Mouse (Mus musculus): Measurements from ENCODE around the gene Snrnp27. TPM values are rescaled to one million over a fixed set of nuclear protein-coding genes. Genes with fewer than 3 reads are reported as not detected.

The Snrnp27 gene
- 46.9 and 52.6 TPM in 2 replicates for polyA plus RNA-seq (2012; rRNA removed)

DNA sequence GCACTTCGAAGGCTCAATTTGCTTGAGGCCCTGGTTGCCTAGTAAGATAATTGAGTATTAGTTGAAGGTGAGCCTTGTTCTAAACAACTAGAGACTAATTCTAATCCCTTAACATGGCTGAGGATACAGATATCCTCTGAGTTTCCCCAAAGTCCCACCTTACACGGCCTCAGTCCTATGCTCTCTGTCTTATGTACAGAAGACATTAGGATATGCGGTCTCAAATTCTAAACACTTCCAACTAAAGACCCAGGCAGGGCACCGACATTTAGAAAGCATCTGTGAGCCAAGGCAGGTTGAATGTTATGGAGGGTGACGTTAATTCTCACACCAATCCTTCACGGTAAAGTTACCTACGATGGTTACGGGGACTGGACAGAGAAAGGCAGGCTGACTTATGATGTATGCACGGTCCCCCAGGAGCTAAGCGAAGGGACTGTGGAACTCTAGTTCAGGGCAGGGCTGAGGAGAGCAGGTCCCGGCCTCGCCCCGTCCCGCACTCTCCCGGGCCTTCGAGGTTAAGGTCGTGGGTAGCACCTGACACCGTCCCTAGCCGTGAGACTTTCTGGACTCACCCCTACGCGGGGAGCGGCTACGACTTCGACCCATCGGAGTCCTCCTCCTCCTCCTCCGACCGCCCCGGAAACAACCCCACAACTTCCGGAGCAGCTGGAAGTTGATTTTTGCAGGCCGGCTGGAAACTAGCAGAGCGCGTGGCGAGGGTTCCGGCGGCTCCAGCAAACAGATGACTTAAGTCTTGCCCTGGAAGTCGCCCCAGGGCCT, at the start of gene Snrnp27:
Snrnp27 (minus strand) TSS at position 651 of the 783 bp plus-strand sequence.
- peak; percentile 98 for DNase-seq (ENCODE audit: low read depth)
- TF ChIP-seq CTCF (IDR thresholded peaks at IDR 0.05; ENCODE audit: borderline replicate concordance, extremely low read depth, insufficient read depth, insufficient read length) = no peak
- TF ChIP-seq POLR2A (IDR thresholded peaks at IDR 0.05; ENCODE audit: borderline replicate concordance, extremely low read depth, insufficient read depth, insufficient read length, poor library complexity, severe bottlenecking) = peak; percentile 60; the same call in 1 of the 2 replicates

DNA sequence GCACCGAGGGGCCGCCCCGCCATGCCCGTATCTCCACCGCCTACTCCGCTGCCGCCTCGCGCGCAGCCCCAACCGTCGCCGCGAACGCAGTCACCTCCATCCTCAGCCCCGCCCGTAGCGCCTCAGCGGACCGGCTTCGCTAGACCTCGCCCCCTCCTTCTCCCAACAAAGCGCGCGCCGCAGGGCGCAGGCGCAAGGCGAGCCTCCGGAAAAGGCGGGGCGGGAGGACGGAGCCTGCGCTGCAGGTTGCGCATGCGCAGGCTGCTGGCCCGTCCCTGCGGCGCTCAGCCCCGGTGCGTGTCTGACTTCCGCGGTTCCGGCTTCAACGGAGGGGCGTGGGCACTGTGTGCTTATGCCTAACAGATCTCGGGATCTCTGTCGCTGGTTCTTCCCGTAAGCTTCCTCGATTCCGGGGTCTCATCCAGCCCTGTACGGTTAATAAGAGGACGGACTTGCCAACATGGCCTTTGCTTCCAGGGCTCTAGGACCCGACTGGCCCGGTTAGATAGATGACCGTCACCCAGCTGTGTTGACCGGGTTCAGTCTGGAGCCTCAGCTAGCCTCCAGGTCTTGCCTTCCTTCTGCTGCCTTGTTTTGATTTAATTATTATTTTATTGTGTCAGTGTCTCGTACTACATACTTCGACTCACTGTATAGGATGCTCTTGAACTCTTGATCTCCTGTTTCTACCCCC, 49.0 kb upstream of the Snrnp27 start, which contains the start of gene Gmcl1:
Gmcl1 (minus strand) TSS at position 201 of the 694 bp plus-strand sequence.
- DNase-seq (ENCODE audit: low read depth) = peak; percentile 98
- no peak for TF ChIP-seq CTCF (IDR thresholded peaks at IDR 0.05; ENCODE audit: borderline replicate concordance, extremely low read depth, insufficient read depth, insufficient read length)
- TF ChIP-seq POLR2A (IDR thresholded peaks at IDR 0.05; ENCODE audit: borderline replicate concordance, extremely low read depth, insufficient read depth, insufficient read length, poor library complexity, severe bottlenecking) = peak; percentile 83

DNA sequence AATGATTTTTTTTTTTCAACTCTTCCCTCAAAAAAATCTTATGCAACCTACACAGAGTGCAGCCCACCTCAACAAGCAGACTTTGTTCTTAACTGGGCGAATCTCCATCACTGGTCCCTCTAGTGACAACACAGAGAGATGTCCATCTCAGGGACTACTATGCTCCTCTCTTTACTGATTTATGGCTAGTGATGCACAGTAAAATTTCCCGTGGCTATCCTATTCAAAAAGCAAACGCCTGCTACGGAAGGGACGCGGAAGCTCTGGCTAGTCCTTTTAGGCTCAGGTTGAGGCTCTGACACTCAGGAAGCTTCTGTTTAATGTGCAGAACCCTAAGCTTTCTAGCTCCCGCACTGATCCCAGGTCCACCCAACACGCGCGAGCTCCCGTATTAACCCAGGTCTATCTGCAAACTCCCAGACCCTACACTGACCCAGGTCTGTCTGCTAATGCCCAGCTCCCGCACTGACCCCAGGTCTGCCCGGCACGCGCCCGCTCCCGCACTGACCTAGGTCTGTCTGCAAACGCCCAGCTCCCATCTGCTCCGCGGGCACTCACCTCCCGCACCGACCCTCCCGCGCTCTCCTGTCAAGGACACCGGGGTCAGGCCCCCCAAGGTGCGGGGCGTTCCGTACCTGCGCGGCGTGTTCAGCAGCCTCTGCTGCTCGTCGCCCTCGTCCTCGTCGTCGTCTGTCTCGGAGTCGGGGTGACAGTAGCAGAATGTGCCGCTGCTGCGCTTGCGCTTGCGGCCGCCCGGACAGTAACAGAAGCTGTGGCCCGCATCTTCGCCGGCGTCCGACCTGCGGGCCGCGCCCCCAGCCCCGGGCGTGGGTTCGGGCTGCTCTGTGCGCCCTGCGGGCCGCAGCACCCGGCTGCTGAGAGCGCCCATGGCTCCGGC, 48.2 kb upstream of the Snrnp27 start:
- peak; percentile 42 for DNase-seq (ENCODE audit: low read depth)

DNA sequence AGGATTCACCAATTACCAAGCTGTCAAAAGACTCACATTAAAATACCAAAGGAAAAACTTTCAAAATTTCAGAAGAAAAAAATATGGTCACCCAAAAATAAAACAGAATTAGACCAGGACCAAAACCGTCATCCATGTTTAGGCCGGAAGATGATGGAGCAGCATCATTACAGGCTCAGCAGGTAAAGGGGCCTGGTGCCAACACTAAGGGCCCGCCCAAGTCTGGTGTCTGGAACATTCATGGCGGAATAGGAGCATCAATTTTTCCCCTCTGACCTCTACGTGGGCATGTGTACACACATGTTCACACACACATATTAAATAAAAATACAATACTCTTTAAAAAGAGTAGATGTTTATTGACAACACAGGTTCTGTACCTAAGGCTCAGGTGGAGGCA, 44.4 kb upstream of the Snrnp27 start:
- TF ChIP-seq POLR2A (IDR thresholded peaks at IDR 0.05; ENCODE audit: borderline replicate concordance, extremely low read depth, insufficient read depth, insufficient read length, poor library complexity, severe bottlenecking) (no peak), CTCF (IDR thresholded peaks at IDR 0.05; ENCODE audit: borderline replicate concordance, extremely low read depth, insufficient read depth, insufficient read length) (no peak)
- no peak for DNase-seq (ENCODE audit: low read depth)

More for the DNA sequence above, 48.2 kb upstream of the Snrnp27 start:
- TF ChIP-seq POLR2A (IDR thresholded peaks at IDR 0.05; ENCODE audit: borderline replicate concordance, extremely low read depth, insufficient read depth, insufficient read length, poor library complexity, severe bottlenecking) = no peak
- TF ChIP-seq CTCF (IDR thresholded peaks at IDR 0.05; ENCODE audit: borderline replicate concordance, extremely low read depth, insufficient read depth, insufficient read length) = no peak

DNA sequence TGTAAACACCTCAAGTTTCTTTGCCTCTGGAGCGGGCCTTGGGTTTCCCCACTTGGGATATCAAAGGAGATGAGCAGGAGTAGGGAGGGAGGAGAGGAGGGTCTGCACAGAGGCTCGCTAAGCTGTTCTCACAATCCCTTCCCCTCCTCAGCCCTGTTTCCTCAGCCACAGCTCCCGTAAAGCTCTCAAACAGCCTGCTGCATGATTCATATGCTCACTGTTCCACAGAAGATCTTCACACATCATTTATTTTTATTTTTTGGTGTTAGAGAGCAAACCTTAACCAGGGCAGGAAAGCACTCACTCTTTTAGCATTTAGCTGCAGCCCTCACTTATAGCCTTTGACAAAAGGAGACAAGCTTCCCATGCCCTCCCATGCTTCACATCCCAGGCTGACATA, 37.7 kb upstream of the Snrnp27 start:
- no peak for TF ChIP-seq POLR2A (IDR thresholded peaks at IDR 0.05; ENCODE audit: borderline replicate concordance, extremely low read depth, insufficient read depth, insufficient read length, poor library complexity, severe bottlenecking)
- TF ChIP-seq CTCF (IDR thresholded peaks at IDR 0.05; ENCODE audit: borderline replicate concordance, extremely low read depth, insufficient read depth, insufficient read length) = no peak
- no peak for DNase-seq (ENCODE audit: low read depth)

DNA sequence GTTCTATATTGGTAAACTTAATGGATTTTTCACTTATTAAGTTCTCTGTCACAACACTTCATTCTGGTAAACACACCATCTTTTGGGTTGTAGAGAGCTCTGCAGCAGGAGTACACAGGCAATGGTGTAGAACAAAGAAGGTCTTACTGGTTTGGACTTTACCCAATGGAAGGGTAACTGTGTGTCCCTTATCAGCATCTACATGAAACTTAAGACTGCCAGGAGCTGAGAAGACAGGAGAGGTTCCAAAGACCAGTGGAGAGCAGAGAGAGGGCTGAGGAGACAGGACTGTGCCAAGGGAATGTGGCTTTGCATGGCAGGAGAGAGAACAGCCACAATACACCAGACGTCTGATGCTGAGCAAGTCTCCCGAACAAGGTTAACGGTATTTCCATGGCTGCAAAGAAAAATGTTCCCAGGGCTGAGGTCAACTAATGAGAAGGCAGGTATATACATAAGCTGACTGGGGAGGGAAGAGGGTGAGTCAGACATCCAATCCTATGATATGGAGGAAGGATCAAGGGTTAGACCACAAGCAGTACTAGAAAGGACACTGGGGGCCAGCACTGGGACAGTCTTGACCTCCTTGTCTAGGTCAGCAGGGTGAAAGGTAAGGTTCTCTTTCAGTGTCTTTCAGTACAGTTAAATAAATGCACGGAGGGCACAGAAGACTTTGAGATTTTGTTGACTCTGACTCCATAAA, 23.9 kb upstream of the Snrnp27 start:
- TF ChIP-seq CTCF (IDR thresholded peaks at IDR 0.05; ENCODE audit: borderline replicate concordance, extremely low read depth, insufficient read depth, insufficient read length) (no peak), POLR2A (IDR thresholded peaks at IDR 0.05; ENCODE audit: borderline replicate concordance, extremely low read depth, insufficient read depth, insufficient read length, poor library complexity, severe bottlenecking) (no peak)
- DNase-seq (ENCODE audit: low read depth) = no peak

DNA sequence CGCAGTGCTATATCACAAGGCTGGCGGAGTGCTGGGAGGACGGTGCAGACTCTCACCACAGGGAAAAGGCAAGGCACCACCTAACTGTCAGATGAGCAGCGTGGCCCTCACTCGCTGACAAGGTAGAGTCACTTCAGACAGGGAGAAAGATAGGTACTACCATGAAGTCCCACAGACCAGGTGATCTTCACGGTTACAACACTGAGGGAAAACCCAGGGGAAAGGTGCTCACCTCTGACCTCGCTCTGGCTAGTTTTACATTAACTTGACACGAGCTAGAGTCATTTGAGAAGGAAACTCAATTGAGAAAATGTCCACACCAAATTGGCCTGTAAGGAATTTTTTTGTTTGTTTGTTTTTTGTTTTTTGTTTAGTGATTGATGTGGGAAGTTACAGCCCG, 18.3 kb upstream of the Snrnp27 start:
- no peak for DNase-seq (ENCODE audit: low read depth)
- TF ChIP-seq CTCF (IDR thresholded peaks at IDR 0.05; ENCODE audit: borderline replicate concordance, extremely low read depth, insufficient read depth, insufficient read length) (no peak), POLR2A (IDR thresholded peaks at IDR 0.05; ENCODE audit: borderline replicate concordance, extremely low read depth, insufficient read depth, insufficient read length, poor library complexity, severe bottlenecking) (no peak)

DNA sequence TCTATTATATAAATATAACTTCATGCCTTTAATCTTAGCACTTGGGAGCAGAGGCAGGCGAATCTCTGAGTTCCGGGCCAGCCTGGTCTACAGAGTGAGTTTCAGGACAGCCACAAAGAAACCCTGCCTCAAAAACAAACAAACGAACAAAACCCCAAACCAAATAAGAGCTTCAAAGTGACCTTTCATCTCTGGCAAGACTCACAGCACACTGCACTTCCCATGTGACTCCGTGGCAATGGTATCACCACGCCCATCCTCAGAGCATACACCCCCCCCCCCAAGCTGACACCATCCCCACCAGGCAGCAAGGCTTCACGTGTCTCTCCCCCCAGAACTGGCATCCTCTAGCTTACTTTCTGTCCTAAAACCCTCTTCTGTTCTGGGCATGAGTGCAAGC, 13.6 kb upstream of the Snrnp27 start:
- no peak for DNase-seq (ENCODE audit: low read depth)
- no peak for TF ChIP-seq POLR2A (IDR thresholded peaks at IDR 0.05; ENCODE audit: borderline replicate concordance, extremely low read depth, insufficient read depth, insufficient read length, poor library complexity, severe bottlenecking)

DNA sequence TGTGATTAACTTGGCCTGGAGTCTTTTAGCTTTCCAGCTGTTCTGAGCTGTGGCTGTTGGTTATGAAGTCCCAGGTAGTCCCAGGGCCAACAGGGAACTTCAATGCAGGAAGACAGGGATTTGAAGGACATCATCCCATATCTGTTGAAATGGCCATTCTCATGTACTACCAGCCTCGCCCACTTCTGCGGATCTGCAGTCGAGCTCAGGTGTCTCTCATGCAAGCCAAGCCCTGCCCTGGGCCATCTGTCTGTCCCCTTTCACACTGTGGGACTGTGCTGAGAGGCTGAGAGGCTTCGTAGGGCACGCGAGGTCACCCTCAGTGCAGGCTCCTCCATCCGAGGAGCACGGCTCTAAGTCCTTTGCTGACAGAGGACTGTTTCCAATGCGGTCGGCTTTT, 11.9 kb upstream of the Snrnp27 start:
- TF ChIP-seq POLR2A (IDR thresholded peaks at IDR 0.05; ENCODE audit: borderline replicate concordance, extremely low read depth, insufficient read depth, insufficient read length, poor library complexity, severe bottlenecking) = no peak
- no peak for TF ChIP-seq CTCF (IDR thresholded peaks at IDR 0.05; ENCODE audit: borderline replicate concordance, extremely low read depth, insufficient read depth, insufficient read length)

DNA sequence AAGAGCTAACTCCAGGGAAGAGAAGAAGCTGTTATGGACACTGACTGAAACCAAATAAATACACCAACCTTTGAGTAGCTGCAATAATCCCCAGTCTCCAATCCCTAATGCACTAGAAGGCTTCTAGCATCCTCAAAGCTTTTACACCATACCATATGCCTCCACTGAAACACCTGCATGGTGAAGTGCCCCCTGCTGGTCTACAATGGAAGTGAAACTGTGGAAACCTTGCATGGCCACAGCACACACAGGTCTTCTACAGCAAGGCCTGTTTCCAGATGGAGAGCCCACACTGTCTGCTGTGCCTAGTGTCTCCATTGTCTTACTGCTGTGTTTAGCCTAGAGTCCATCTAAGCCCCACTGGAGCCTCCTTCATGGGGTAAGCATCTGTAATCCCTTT, 10.1 kb upstream of the Snrnp27 start:
- TF ChIP-seq CTCF (IDR thresholded peaks at IDR 0.05; ENCODE audit: borderline replicate concordance, extremely low read depth, insufficient read depth, insufficient read length) (peak; percentile 75; the same call in 1 of the 2 replicates), POLR2A (IDR thresholded peaks at IDR 0.05; ENCODE audit: borderline replicate concordance, extremely low read depth, insufficient read depth, insufficient read length, poor library complexity, severe bottlenecking) (no peak)
- peak; percentile 46 for DNase-seq (ENCODE audit: low read depth)

More for the DNA sequence above, 11.9 kb upstream of the Snrnp27 start:
- no peak for DNase-seq (ENCODE audit: low read depth)

All from brain, embryonic 14.5 days (tissue).